Mouse (Mus musculus) urinary bladder, postnatal 36 days (tissue): ENCODE measurements around the gene Borcs6.

Source experiments
- DNase-seq, 2 experiments: peaks; one replicate each; pipeline ENCODE4 v3.0.0; 2022; ENCODE audit warnings: low spot score in 2 of 2, mixed read lengths in 1 of 2

The Borcs6 gene

DNA sequence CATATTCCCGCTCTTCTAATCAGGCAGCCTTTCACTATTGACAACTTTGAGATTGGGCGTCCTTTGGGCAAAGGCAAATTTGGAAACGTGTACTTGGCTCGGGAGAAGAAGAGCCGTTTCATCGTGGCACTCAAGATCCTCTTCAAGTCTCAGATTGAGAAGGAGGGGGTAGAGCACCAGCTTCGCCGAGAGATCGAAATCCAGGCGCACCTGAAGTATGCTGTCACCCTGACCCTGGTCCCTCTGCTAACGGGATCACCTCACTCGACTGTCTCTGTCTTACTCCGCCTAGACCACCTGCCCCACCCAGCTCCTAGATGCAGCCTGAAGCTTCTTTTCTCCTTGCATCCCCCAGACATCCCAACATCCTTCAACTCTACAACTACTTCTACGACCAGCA is 11.4 kb upstream of the Borcs6 start:
- no peak for DNase-seq

DNA sequence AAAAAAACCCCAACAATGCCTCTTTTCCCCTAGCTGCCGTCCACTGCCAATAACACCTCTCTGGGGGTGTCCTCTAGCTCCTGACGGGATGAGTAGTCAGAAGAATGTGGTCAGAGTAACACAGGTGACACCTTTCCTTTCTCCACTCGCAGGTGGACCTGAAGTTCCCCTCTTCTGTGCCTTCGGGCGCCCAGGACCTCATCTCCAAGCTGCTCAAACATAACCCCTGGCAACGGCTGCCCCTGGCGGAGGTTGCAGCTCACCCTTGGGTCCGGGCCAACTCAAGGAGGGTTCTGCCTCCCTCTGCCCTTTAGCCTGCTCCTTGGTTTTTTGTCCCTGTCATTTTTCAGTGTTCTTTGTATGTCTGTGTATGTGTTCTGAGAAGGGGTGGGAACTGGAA is 8.8 kb upstream of the Borcs6 start:
- no peak for DNase-seq

DNA sequence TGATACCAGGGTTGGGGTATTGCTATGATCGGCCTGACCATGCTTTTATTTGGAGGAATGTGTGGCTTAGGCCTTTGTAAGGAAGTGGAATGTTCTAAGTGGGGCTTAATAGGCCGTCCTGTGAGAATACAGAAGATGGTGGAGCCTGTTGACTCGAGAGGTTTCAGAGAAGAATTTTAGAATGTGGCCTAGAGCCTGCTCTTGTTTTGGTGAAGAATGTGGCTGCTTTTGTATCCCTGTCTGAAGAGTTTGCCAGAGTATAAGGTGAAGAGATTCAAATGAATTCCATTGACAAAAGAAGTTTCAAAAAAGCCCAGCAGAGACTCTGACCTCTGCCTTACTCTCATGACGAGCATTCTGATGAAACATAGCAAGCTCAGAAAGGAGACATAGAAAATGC is 7.7 kb upstream of the Borcs6 start:
- DNase-seq, result no peak

DNA sequence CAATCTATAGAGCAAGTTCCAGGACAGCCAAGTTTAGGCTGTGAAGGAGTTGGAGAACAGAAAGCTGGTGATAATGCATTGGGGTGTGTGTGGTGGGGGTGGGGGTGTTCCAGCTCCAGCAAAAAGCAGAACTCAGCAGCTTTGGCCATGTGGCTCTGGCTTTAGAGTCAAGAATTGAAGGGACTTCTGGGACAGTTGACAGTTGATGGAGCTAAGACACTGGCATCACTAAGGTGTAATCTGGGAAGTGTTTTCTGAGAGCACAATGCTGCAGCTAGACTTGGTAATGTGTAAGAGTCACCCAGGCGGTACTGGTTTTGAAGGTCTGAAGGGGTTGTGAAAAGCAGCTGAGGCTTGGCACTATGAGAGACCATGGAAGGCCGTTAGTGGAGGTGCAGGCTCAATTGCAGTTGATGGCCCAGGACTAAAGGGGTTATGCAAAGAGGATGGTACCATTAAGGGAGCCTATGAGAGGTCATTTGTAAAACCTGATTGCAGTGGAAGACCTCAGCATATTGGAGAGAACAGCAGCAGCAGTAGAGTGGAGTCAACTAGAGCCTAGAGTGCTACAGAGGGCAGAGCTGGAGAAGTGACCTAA is 6.6 kb upstream of the Borcs6 start:
- DNase-seq, result no peak

DNA sequence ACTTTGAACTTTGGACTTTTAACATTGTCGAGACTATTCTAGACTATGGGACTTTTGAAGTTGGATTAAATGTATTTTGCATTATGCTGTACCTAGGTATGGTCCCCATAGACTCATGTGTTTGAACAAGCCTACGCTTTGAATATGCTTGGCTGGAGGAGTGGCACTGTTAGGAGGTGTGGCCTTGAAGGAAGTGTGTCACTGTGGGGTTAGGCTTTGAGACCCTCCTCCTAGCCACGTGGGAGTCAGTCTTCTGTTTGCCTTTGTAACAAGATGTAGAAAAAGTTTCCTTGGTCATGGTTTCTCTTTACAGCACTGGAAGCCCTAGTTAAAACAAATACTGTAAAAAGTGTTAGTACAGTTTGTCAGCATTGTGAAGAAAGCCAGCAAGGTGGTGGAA is 5.7 kb upstream of the Borcs6 start:
- DNase-seq, result no peak

DNA sequence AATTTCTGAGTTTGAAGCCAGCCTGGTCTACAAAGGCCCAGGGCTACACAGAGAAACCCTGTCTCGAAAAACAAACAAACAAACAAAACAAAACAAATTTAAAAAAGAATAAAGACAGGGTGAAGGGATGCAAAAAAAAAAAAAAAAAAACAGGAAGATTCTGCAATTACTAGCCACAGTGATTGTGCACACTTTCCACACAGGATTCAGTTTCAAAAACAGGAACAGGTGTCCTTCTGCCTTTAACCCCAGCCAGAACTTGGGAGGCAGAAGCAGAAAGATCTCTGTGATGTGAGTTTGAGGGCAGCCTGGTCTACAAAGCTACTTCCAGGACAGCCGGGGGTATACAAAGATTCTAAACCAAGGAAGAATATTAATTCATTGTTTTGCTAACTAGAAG is 1.3 kb upstream of the Borcs6 start:
- no peak for DNase-seq

DNA sequence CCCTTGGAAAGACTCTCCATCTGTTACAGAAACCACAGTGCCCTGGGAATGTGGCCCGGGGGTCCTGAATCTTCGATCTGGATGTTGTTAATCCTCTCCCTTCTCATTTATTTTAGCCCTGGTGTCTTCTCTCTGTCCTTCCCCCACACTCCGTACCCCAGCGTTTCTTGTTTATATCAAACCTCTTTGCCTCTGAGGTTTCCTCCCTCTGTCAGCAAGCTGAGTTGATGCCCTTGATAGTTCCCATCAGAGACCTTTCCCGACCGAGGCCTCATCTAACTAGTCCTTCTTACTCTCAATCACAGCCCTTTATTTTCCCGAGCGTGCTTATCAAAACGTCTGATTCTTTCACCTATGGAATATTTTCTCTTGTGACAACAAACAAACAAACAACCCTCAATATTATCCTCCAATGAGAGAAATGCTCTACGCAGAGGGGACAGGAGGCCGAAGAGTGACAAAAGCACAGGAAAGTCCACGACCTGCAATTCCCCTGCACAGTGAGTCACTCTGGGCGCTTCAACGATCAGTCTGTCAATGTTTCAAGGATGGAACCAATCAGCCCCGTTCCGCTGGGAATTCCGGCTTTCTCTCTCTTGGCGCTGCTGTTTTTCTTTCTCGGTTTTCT is 674 bp upstream of the Borcs6 start:
- no peak for DNase-seq

DNA sequence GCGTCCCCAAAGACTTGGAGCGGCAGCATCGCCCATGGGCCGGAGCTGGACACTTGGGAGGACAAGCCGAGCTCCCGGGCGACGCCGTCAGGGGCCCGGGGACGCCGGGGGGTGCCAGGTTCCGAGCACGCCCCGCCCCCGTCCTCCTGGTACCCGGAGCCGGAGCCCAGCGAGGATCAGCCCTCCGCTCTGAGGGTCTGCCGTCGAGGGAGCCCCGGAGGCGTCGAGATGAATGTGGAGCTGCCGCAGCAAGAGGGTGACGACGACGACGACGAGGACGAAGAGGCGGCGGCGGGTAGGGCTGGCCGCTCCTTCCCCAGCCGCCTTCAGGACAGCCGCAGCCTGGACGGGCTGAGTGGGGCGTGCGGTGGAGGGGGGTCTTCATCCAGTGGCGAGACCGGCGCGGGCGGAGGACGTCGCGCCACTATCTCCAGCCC is 476 bp downstream of the Borcs6 start:
- no peak for DNase-seq

DNA sequence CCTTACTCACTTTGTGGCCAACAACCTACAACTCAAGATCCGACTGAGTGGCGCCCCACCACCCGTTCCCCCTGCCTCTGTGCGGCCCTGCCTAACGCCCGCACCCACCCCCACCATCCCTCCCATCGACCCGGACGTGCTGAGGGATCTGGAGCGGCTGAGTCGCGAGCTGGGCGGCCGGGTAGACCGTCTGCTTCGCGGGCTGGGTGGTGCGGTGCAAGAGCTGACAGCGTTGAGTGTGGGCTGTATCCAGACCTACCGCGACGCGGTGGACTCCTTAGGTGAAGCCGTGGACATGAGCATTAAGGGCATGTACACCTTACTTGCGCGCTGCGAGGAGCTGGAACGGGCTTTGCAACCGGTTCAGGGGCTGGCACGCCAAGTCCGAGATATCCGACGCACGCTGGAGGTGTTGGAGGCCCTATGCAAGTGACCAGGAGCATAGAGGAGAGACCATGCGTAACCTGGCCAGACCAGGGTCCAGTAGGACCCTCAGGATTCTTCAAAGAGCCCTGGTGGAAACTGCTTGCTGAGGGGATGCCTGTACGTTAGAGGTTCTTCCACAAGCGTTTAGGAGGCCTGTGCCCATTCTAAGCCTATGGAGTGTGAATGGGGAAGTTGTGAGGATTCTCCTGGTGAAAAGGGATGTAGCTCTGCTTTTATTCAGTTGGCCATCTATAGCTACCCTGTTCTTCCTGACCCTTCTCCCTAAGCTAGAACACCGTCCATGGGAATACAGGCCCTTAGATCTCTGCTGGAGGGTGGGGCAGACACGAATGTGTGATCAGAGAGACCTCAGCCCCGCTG is 1.1 kb downstream of the Borcs6 start:
- DNase-seq, result peak in 1 of 2 experiments; percentile 32

DNA sequence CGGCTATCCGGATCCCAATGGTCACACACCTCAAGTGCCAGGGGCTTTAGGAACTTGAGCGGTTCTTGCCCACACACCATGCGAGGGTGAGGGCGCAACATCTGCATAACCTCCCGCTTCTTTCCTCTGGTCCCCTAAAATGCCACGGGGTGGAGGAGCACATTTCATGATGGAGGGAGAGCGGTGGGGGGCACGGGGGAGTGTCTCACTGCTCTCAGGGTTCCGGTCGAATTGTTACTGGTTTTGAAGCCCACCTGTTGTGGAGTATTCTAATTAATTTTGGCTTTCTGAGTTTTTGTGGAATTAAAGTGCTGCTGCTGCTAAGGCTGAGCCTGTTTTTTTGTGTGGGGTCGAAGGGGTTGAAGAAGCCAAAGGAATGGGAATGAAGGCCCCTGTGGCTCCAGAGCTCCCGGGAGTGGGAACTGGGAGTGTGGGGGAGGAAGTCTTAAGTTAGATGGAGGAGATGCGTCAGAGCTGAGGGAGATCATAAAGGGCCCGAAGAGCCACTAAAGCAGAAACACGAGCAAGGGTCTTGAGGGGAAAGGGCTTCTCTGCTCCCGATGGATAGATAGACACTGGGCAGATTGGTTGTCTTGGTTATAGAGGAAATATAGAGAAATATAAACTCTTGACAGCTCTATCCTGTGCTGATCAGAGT is 1.9 kb downstream of the Borcs6 start:
- no peak for DNase-seq

DNA sequence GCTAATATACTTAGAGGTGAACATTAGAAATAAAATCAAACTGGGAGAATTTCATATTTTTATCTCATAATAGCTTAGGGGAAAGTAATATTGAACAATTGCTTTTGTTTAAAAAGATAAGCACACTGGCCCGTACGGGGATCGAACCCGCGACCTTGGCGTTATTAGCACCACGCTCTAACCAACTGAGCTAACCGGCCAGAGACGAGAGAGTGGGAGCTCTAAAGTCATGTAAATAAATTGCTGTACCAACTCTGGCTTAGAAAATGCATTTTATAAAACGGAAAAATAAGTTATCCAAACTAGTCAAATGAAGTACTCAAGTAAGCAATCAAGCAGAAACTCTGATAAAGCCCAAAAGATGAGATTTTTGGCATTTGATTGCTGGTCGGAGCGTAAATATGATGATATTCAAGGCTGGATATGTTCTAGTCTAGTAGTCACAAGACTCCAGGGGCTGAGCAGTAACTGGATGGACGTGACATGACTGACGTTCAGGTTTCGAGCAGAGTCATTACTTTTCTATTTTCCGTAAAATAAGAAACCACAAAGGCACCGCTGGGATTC is 2.8 kb downstream of the Borcs6 start:
- DNase-seq, result peak; percentile 60 to 76

DNA sequence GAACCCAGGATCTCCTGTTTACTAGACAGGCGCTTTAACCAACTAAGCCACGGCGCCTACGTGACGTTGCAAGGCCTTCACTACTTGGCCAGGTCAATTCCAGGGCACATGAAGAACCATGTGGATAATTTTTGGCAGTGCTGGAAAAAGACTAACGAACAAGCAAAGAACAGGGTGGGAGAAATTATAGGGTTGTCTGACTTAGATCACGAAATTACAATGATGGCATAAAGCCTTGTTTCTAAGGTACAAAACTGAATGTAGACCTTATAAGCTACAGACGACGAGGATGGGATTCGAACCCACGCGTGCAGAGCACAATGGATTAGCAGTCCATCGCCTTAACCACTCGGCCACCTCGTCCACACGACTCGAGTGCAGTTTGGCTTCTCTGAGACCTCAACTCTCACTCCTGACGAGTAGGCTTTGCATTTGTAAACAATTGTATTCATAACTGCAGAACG is 3.3 kb downstream of the Borcs6 start:
- DNase-seq, result peak; percentile 97 to 98

DNA sequence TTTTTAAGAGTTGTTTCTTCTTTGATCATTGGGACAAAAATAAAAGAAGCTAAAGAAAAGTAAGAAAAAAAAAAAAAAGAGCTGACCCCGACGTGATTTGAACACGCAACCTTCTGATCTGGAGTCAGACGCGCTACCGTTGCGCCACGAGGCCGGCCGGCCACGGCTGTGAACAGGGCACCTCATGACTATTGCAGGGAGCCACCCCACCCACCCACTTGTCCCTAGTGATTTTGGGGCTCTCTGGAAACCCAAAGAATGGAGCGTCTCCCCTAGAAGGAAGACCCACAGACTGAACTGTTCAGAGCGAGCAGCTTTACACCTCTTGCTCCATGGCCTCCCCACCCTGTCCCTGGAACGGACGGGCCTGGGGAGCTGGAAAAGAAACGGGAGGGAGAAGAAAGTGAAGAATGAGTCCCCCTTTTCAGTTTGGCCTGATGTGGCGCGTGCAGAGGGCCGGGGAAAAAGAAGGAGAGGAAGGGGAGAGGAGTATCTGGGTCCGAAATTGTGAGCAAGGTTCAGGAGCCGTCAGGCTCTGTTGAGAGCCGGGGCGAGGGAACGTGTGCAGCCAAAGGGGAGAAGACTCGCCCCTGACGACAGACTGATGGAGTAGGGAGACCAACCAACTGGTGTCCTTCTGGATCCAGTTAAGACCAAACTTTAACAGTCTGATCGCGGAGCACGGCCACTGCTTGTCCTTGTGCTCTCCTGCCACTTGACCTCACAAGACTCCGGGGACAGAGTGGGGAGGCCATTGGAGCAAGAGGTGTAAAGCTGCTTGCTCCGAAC is 4.1 kb downstream of the Borcs6 start:
- DNase-seq, result peak; percentile 70 to 84

DNA sequence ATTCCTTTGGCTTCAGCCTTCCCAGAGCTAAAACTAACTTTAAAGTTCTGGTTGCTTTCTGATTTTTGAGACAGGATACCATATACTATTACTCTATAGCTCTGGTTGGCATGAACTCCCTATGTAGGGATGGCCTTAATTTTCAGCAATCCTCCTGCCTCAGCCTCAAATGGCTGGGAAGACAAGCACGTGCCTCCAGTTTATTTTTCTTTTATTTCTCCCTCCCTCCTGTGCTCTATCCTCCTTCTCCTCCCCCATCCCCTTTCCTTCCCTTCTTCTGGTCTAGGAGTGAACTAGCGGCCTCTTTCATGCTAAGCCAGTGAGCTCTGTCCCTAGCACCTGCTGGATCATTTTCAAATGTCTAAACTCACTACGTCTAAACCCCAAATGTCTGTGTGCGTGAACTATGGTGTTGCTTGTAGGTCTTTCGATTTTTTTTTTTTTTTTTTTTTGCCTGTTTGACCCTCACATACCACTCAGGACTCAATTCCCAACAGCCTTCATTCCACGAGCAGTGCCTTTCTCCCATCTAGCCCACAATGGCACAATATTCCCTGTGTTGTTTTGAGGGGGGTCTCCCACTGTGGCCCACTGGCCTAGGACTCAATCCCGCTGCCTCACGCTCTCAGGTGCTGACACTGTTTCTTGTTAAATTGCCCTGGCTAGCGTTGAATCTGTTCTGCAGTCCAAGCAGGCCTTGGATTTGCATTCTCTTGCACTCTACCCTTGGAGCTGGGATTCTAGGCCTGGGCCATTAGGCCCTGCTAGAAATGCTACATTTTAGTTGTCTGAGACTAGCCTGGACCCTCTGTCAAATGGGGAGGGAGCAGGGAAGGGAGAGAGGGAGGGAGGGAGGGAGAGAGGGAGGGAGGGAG is 5.0 kb downstream of the Borcs6 start:
- no peak for DNase-seq

DNA sequence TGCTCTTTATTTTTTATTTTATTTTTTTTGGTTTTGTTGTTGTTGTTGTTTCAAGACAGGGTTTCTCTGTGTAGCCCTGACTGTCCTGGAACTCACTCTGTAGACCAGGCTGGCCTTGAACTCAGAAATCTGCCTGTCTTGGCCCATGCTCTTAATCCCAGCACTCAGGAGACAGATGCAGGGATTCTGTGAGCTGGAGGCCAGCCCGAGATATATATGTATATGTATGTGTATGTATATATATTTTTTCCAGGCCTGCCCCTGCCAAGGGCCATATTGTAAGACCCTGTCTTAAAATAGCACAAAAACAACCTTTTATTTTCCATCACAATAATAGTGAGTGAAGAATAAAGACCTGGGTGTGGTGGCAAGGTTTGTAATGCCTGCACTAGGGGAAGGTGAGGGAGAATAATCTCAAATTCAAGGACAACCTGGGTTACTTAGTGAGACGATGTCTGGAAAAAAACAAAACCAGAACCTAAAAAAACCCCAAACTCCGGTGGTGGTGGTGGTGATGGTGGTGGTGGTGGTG is 5.9 kb downstream of the Borcs6 start:
- no peak for DNase-seq

DNA sequence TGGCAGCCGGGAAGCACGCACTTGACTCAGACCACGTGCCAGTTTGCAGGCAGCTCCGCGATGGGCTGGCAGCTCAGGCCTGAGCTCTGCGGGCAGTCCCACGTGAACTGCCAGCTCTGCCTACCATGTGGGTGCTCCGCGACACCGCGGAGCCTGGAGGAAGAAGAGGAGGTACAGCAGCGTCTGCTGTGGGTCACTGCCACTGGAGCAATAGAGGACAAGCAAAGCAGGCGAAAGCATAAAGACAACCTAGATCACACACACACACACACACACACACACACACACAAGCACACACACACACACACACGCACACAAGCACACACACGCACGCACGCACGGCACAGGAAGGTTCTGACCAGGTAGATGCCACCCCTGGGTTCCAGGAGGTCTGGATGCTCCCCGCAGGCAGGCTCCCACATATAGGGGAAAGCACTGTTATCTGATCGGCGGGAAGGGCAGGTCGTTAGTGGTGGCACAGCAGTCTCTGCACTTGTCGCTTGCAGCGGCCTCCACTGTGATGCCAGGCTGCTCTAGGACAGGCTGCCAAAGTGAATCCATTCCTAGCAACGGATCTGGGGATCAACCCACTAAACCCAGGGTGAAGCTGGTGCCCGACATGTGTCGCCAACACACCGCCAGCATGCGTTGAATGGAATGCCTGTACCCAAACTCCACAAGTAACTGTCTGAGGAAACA is 6.8 kb downstream of the Borcs6 start:
- DNase-seq, result no peak

DNA sequence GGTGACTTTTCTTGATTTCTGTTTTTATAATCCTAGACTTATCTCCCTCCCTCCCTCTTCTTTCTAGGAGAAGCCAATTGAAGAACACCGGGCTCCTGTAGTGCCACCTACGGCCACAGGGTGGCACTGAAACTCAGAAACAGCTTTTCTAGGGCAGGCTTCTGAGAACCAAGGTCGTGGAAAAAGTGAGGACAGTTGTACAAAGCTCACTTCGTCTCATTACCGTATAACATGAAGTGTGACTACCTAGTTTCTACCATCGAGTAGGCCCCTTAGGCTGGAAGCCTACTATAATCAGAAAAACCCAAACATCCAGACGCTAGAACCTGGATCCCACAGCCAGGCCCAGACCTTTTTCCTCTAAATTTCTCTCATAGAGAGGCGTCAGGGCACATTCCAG is 7.4 kb downstream of the Borcs6 start:
- DNase-seq, result peak; percentile 83 to 88

DNA sequence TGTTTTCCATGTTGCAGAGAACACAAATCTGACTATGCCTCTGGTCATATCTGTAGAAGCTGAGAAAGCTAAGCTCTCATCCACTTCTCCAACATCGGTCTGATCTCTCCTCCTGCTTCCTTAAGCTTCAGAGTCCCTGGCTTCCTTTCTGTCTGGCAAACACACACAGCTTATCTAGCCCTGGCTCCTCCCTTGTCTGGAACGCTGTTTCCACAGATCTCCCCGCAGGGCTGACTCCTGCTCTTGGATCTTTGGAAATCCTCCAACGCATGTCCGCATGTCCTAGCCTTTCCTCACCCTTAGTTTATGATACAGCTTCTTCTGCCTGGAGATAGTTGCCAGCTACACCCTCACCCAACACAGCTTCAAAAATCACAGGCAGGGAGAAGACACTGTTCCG is 8.1 kb downstream of the Borcs6 start:
- DNase-seq, result peak in 1 of 2 experiments; percentile 35

DNA sequence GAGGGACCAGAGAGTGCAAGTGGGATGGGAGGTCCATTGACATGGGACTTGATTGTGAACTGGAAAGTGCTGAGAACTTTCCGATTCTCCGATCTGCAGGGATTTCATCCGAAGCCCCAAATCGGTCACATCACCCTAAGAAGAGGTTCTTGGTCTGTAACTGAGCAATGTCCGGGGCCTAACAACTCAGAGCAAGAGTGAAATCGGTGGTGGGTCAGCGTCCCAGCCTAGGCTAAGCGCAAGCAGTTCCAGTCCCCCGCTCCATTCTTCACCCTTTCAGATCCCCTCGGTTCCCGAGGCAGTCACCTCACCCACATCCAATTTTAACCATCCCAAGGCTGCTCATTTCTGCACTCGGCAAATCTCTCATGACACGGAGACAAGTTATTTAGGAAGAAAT is 10.6 kb downstream of the Borcs6 start:
- no peak for DNase-seq
